Mouse (Mus musculus) telencephalon, adult 2 months (tissue): ENCODE results near the gene Cfap46.

ENCODE experiments used
- DNase-seq: peaks from one replicate; pipeline ENCODE4 v3.0.0-alpha.2; 2011; ENCODE audit warnings: low read depth, low spot score

Gene Cfap46

GRCm38 (mm10) chr7:139580851-139581775, 102.5 kb downstream of the Cfap46 start:
- no peak for DNase-seq

- no peak for DNase-seq
Observed at GRCm38 (mm10) chr7:139579261-139579905, 104.2 kb downstream of the Cfap46 start.

DNA sequence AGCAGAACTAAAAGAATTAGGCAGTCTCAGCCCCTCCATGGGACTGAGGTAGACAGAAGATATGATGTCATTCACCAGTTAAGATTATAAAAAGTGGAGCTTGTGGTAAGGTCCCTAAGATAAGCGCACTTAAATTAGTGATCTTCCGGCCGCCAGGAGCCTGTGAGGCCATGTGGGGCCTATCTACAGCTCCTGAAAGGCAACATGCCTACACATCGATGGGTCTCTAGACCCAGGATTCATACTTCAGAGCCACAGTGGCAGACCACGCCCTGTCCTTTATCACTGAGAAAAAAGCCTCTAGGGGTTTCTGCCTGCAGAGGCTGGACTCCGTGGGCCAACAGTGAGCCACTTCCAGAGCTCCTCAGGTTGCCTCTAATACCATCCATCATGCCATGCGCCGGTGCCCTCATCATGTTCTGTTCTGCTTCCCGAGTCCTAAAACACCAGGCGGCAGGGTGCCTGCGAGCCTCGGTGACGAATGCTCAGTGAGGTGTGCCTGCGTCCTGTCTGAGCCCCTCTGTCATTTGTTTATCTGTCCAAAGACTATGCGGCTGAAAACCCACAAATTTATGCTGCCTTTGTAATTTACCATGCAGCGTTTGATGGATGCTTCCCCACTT, 107.4 kb downstream of the Cfap46 start:
- no peak for DNase-seq

GRCm38 (mm10) chr7:139572665-139573064, 111.0 kb downstream of the Cfap46 start:
- peak; percentile 31 for DNase-seq

DNA sequence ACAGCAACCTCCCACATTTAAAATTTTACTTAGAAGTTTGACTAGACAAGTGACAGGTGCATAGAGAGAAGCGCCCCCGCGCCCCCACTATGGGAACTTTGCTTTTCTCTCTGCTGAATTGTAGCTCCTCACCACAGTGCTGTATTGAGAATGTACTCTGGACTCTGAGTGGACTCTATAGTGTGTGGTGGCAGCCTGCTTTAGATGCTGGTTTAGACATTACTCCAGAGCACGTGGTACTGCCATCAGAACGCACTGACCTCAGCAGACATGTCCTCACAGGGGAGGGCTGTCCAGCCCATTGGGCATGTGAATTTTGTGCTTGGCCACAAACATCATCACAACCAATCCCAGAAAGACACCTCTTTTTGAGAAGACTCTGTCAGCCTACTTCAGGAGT, 112.8 kb downstream of the Cfap46 start:
- no peak for DNase-seq

DNA sequence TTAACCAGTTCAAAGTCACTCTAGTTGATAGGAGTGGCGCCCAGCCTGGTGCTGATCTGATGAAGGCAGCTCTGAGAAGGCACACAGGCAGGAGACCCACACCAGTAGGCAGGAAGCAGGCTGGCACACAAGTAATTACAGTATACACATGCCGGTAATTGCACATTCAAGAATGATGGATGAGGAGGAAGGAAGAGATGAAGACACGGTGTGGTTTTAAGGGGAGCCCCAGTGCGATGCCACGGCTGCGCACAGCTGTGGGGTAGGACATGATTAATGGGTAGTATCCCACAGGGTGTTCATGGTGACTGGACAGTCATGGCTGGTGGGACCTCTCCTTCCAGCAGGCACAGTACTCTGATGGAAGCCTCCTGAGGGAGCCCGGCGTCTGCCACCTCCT, 117.1 kb downstream of the Cfap46 start:
- no peak for DNase-seq

GRCm38 (mm10) chr7:139565998-139566397, 117.6 kb downstream of the Cfap46 start:
- no peak for DNase-seq

GRCm38 (mm10) chr7:139564161-139564560, 119.5 kb downstream of the Cfap46 start:
- no peak for DNase-seq

DNA sequence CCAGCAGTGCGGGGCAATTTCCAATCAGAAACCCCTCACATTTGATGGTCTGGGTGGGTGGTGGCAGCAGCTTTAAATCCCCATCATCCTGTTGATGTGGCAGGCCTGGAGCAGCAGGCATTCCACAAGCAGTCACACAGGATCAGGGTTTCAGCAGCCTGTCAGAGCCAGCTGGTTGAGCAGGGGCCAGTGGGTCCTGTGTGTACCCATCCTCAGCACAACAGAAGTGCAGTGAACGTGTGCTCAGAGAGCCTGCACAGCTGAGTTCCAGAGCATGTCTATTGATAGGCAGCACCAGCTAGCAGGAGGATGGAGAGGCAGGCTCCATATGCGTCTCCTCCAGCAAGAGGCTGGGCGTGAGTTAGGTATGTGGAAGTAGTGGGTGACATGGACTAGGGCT, 120.2 kb downstream of the Cfap46 start:
- DNase-seq, result no peak

- DNase-seq, result no peak
Observed at GRCm38 (mm10) chr7:139559659-139560058, 124.0 kb downstream of the Cfap46 start.

- no peak for DNase-seq
Observed at GRCm38 (mm10) chr7:139556746-139557526, 126.7 kb downstream of the Cfap46 start.

DNA sequence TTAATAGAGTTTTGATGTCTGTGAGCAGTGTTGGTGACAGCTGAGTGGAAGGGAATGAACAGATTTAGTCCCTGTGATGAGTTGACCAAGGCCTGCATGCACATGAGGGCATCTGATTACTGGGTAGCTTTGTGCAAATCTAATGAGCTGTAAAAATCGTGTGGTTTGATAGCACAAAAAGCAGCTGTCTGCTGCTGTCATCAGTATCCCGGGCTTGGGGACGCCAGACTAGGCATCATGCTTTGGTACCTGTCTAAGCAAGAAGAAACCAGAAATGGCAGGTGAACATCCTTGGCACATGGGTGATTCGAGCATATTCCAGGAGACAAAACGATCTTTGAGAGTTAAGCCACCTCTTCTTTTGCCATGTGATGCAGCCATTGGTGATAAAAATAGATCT, 127.3 kb downstream of the Cfap46 start:
- DNase-seq, result no peak

DNA sequence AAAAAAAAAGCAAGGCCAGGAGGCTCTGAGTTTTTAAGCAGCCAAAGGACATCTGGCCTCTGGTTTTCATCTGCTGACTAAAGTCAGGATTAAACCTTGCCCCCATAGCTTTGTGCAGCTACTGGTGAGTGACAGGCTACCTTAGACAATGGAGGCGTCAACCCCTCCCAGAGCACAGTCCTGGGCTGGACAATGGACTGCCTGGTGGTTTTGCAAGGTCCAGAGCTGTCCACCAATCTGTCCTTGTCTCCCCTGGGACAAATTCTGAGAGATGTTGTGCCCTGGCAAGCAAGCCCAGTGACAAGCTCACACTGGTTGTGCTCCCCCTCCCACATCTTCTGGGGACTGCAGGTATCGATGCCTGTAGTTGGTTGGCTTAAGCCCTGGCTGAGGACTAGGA, 132.1 kb downstream of the Cfap46 start:
- no peak for DNase-seq
